Mouse (Mus musculus): ENCODE data around the gene Dync2h1. TPM values are rescaled to one million over a fixed set of nuclear protein-coding genes. Genes with fewer than 3 reads are reported as not detected.

Dync2h1 gene
- polyA plus RNA-seq, 1 experiment from 2014 or later = 8.0 TPM

- WGBS = 53% methylated on average over 6 of the region's 6 CpGs
- Histone ChIP-seq H3K9me3 (ENCODE audit: control insufficient read depth, low read length) (no peaks in the 10 kb centered on the region), H3K4me2 (no peak overlapping the region), H3K36me3 (ENCODE audit: control insufficient read depth, insufficient read depth, low read length) (no peaks in the 10 kb centered on the region), H3K27ac (ENCODE audit: low read depth, low read length) (no peak overlapping the region), H3K4me3 (ENCODE audit: low read depth, low read length) (no peak overlapping the region), H3K4me1 (replicated peaks; ENCODE audit: control insufficient read depth, insufficient read depth, low read length) (no peaks in the 10 kb centered on the region), H3K27me3 (replicated peaks; ENCODE audit: control insufficient read depth, insufficient read depth, low read length) (no peaks in the 10 kb centered on the region), H3K9ac (ENCODE audit: low read depth, low read length) (no peak overlapping the region)
- DNase-seq (ENCODE audit: low spot score) (no peak), ATAC-seq (replicated peaks; ENCODE audit: low FRiP score) (peak; percentile 94)
Measured at GRCm38 (mm10) chr9:7167339-7167998, 16.8 kb downstream of the Dync2h1 start.

DNA sequence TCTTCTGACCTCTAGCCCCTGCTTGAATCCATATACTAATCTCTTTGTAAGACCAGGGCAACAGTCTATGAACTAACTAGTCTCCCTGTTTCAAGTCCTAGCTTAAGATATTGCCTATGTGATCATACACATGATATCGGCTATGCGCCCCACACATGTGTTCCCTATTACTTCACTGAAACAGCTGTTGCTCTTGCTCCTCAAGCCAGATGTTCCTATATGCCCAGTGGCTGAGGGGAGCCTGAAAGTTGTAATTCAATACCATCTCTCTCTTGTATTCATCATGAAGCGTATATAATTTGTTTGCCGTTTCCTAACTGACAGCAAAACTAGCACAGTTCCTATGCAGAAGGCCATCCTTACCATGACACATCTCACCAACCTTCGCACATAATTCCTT, 23.6 kb downstream of the Dync2h1 start:
- no peaks in the 10 kb centered on the region for H3K4me1 ChIP-seq (replicated peaks; ENCODE audit: control insufficient read depth, insufficient read depth, low read length)
- H3K4me3 ChIP-seq (ENCODE audit: low read depth, low read length) = no peak overlapping the region
- H3K4me2 ChIP-seq = no peak overlapping the region
- ATAC-seq (replicated peaks; ENCODE audit: low FRiP score) (no peak), DNase-seq (ENCODE audit: low spot score) (no peak)
- no peaks in the 10 kb centered on the region for H3K27me3 ChIP-seq (replicated peaks; ENCODE audit: control insufficient read depth, insufficient read depth, low read length)
- no peak overlapping the region for H3K27ac ChIP-seq (ENCODE audit: low read depth, low read length)
- peaks cover 2% of the 10 kb centered on the region for H3K36me3 ChIP-seq (ENCODE audit: control insufficient read depth, insufficient read depth, low read length)
- H3K9ac ChIP-seq (ENCODE audit: low read depth, low read length) = no peak overlapping the region
- 87% methylated on average over 5 of the region's 5 CpGs for WGBS
- H3K9me3 ChIP-seq (ENCODE audit: control insufficient read depth, low read length) = no peaks in the 10 kb centered on the region

- whole genome bisulfite sequencing = 87% methylated on average over 3 of the region's 3 CpGs
- no peak for ATAC-seq (replicated peaks; ENCODE audit: low FRiP score)
- no peak overlapping the region for H3K9ac ChIP-seq (ENCODE audit: low read depth, low read length)
Measured at GRCm38 (mm10) chr9:7159718-7160117, 24.5 kb downstream of the Dync2h1 start.

GRCm38 (mm10) chr9:7158605-7159004, 25.6 kb downstream of the Dync2h1 start:
- Histone ChIP-seq H3K4me3 (ENCODE audit: low read depth, low read length) (no peak overlapping the region), H3K4me1 (replicated peaks; ENCODE audit: control insufficient read depth, insufficient read depth, low read length) (no peaks in the 10 kb centered on the region), H3K9me3 (ENCODE audit: control insufficient read depth, low read length) (no peaks in the 10 kb centered on the region), H3K9ac (ENCODE audit: low read depth, low read length) (no peak overlapping the region), H3K4me2 (no peak overlapping the region), H3K27ac (ENCODE audit: low read depth, low read length) (no peak overlapping the region), H3K36me3 (ENCODE audit: control insufficient read depth, insufficient read depth, low read length) (peaks cover 2% of the 10 kb centered on the region), H3K27me3 (replicated peaks; ENCODE audit: control insufficient read depth, insufficient read depth, low read length) (no peaks in the 10 kb centered on the region)
- WGBS = 90% methylated on average over 7 of the region's 7 CpGs
- DNase-seq (ENCODE audit: low spot score) (no peak), ATAC-seq (replicated peaks; ENCODE audit: low FRiP score) (no peak)

More at GRCm38 (mm10) chr9:7159718-7160117, 24.5 kb downstream of the Dync2h1 start:
- H3K36me3 ChIP-seq (ENCODE audit: control insufficient read depth, insufficient read depth, low read length) = peaks cover 2% of the 10 kb centered on the region
- H3K9me3 ChIP-seq (ENCODE audit: control insufficient read depth, low read length) = no peaks in the 10 kb centered on the region
- H3K4me3 ChIP-seq (ENCODE audit: low read depth, low read length) = no peak overlapping the region
- H3K4me2 ChIP-seq = no peak overlapping the region
- no peak overlapping the region for H3K27ac ChIP-seq (ENCODE audit: low read depth, low read length)
- H3K4me1 ChIP-seq (replicated peaks; ENCODE audit: control insufficient read depth, insufficient read depth, low read length) = no peaks in the 10 kb centered on the region
- DNase-seq (ENCODE audit: low spot score) = no peak
- H3K27me3 ChIP-seq (replicated peaks; ENCODE audit: control insufficient read depth, insufficient read depth, low read length) = no peaks in the 10 kb centered on the region

DNA sequence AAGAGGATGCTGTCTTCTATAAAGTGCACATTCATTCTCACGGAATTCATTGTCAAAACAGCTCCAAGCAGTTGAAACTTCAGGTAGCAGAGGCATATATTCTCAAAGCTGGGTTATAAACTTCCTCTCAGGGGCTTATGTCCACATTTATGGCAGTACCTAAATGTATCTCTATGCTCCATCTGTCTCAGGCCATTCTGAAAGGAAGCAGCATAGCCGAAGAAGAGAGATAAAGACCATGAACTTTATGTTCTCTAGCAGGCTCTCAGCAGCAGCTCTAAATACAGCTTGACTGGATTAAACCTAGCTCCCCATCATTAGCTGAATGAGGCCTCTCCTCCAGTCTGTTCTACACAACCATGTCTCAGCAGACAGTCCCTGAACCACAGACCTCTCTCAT, 29.9 kb downstream of the Dync2h1 start:
- no peak overlapping the region for H3K27ac ChIP-seq (ENCODE audit: low read depth, low read length)
- no peak overlapping the region for H3K4me3 ChIP-seq (ENCODE audit: low read depth, low read length)
- no peak for ATAC-seq (replicated peaks; ENCODE audit: low FRiP score)
- WGBS = 52% methylated on average over 2 of the region's 2 CpGs
- H3K4me1 ChIP-seq (replicated peaks; ENCODE audit: control insufficient read depth, insufficient read depth, low read length) = no peaks in the 10 kb centered on the region
- no peaks in the 10 kb centered on the region for H3K27me3 ChIP-seq (replicated peaks; ENCODE audit: control insufficient read depth, insufficient read depth, low read length)
- no peak overlapping the region for H3K9ac ChIP-seq (ENCODE audit: low read depth, low read length)
- H3K4me2 ChIP-seq = no peak overlapping the region
- H3K36me3 ChIP-seq (ENCODE audit: control insufficient read depth, insufficient read depth, low read length) = no peaks in the 10 kb centered on the region; the same call in 1 of the 2 replicates
- H3K9me3 ChIP-seq (ENCODE audit: control insufficient read depth, low read length) = no peaks in the 10 kb centered on the region
- DNase-seq (ENCODE audit: low spot score) = no peak

DNA sequence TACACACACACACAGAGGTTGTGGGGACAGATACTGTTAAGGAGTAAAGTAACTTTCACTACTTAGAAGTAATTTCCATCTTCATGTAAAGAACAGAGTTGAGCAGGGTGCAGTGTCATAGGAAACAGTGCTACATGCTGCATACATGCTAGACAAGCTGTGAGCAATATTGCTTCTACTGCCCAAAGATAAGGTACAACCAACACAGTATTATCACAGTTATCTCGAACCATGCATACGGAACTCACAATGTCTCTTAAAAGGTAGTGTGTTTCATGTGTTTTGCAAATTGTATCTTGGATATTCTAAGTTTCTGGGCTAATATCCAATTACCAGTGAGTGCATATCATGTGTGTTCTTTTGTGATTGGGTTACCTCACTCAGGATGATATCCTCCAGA, 61.4 kb downstream of the Dync2h1 start:
- H3K9ac ChIP-seq (ENCODE audit: low read depth, low read length) = no peak overlapping the region
- no peaks in the 10 kb centered on the region for H3K9me3 ChIP-seq (ENCODE audit: control insufficient read depth, low read length)
- ATAC-seq (replicated peaks; ENCODE audit: low FRiP score) (peak; percentile 56), DNase-seq (ENCODE audit: low spot score) (no peak)
- H3K4me1 ChIP-seq (replicated peaks; ENCODE audit: control insufficient read depth, insufficient read depth, low read length) = no peaks in the 10 kb centered on the region
- H3K27ac ChIP-seq (ENCODE audit: low read depth, low read length) = no peak overlapping the region
- no peak overlapping the region for H3K4me3 ChIP-seq (ENCODE audit: low read depth, low read length)
- 77% methylated on average over 2 of the region's 2 CpGs for WGBS
- H3K27me3 ChIP-seq (replicated peaks; ENCODE audit: control insufficient read depth, insufficient read depth, low read length) = no peaks in the 10 kb centered on the region
- H3K4me2 ChIP-seq = no peak overlapping the region
- no peaks in the 10 kb centered on the region for H3K36me3 ChIP-seq (ENCODE audit: control insufficient read depth, insufficient read depth, low read length)

DNA sequence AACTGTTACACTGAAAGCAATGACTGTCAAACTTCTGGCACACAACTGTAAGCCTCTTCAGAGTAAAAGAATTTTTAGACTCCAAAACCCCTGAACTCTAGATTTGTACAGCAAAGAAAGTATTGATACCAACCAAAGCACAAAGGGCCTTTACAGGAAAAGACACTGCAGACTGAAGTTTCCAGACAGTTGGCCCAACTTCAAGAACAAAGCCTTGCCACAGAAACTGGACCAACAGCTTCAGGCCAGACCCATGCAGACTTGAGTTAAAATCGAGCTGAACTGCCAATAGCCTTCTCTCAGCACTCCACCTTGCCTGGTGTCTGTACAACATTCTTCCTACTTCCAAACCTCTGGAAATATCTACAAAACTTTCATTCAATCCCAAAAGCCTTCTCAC, 74.1 kb downstream of the Dync2h1 start:
- H3K4me2 ChIP-seq = no peak overlapping the region
- H3K9me3 ChIP-seq (ENCODE audit: control insufficient read depth, low read length) = no peaks in the 10 kb centered on the region
- H3K4me1 ChIP-seq (replicated peaks; ENCODE audit: control insufficient read depth, insufficient read depth, low read length) = no peaks in the 10 kb centered on the region
- H3K27ac ChIP-seq (ENCODE audit: low read depth, low read length) = no peak overlapping the region
- no peak overlapping the region for H3K9ac ChIP-seq (ENCODE audit: low read depth, low read length)
- 71% methylated on average over 1 of the region's 1 CpGs for WGBS
- no peak for ATAC-seq (replicated peaks; ENCODE audit: low FRiP score)
- H3K27me3 ChIP-seq (replicated peaks; ENCODE audit: control insufficient read depth, insufficient read depth, low read length) = no peaks in the 10 kb centered on the region
- no peaks in the 10 kb centered on the region for H3K36me3 ChIP-seq (ENCODE audit: control insufficient read depth, insufficient read depth, low read length)
- H3K4me3 ChIP-seq (ENCODE audit: low read depth, low read length) = no peak overlapping the region
- DNase-seq (ENCODE audit: low spot score) = no peak

DNA sequence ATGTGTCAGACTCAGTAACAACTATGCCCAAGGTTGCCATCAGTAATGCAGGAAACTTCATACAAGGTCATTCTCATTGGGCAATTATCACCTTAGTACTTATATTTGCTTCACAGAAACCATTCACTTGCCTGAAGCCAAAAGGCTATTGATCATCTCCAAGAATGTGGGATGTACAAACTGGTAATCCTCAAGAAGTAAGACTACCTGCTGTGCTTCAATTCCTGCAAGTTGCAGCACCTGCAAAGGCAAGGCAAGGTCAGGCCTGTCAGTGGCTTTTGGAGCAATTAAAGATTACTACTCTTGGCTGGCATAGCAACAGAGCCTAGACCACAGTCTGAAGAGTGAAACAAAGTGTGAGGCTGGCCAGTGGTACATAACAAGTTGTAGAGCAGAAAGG, 82.9 kb downstream of the Dync2h1 start:
- ATAC-seq (replicated peaks; ENCODE audit: low FRiP score) (no peak), DNase-seq (ENCODE audit: low spot score) (no peak)
- Histone ChIP-seq H3K36me3 (ENCODE audit: control insufficient read depth, insufficient read depth, low read length) (no peaks in the 10 kb centered on the region), H3K27ac (ENCODE audit: low read depth, low read length) (no peak overlapping the region), H3K9ac (ENCODE audit: low read depth, low read length) (no peak overlapping the region), H3K4me2 (no peak overlapping the region), H3K9me3 (ENCODE audit: control insufficient read depth, low read length) (no peaks in the 10 kb centered on the region), H3K4me1 (replicated peaks; ENCODE audit: control insufficient read depth, insufficient read depth, low read length) (no peaks in the 10 kb centered on the region), H3K4me3 (ENCODE audit: low read depth, low read length) (no peak overlapping the region), H3K27me3 (replicated peaks; ENCODE audit: control insufficient read depth, insufficient read depth, low read length) (no peaks in the 10 kb centered on the region)

DNA sequence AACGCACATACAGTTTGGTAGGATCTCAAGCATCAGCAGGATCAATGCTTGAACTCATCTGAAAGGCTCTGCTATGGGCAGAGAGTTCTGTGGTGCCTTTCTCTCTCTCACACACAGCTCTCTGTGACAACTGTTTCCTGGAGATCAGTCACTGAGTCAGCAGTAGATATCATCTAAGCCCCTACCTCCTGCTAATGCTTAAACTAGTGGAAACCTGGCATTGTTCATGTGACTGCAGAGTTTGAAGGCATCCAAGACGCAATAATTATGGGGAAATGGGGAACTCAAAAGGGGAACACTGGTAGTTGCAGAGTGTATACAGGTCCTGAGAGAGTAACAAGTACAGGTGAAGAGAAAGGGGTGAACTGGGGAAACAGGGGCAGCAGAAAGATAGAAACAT, 109.6 kb downstream of the Dync2h1 start:
- H3K4me2 ChIP-seq = no peak overlapping the region
- ATAC-seq (replicated peaks; ENCODE audit: low FRiP score) = no peak
- no peaks in the 10 kb centered on the region for H3K36me3 ChIP-seq (ENCODE audit: control insufficient read depth, insufficient read depth, low read length)
- H3K27me3 ChIP-seq (replicated peaks; ENCODE audit: control insufficient read depth, insufficient read depth, low read length) = no peaks in the 10 kb centered on the region
- H3K4me3 ChIP-seq (ENCODE audit: low read depth, low read length) = no peak overlapping the region
- no peaks in the 10 kb centered on the region for H3K9me3 ChIP-seq (ENCODE audit: control insufficient read depth, low read length)
- no peak for DNase-seq (ENCODE audit: low spot score)
- no peak overlapping the region for H3K27ac ChIP-seq (ENCODE audit: low read depth, low read length)
- H3K9ac ChIP-seq (ENCODE audit: low read depth, low read length) = no peak overlapping the region
- H3K4me1 ChIP-seq (replicated peaks; ENCODE audit: control insufficient read depth, insufficient read depth, low read length) = no peaks in the 10 kb centered on the region
- 78% methylated on average over 2 of the region's 2 CpGs for WGBS

Measured in liver, embryonic 11.5 days (tissue).